Mouse (Mus musculus) gastrocnemius, postnatal 4 days (tissue): Measurements from ENCODE around the gene Twf2. TPM values are rescaled to one million over a fixed set of nuclear protein-coding genes. Genes with fewer than 3 reads are reported as not detected.
"Not testable (repeated sequence)": the region's sequence is repeated elsewhere in the genome, so short reads cannot be mapped to it uniquely, and the experiment has no call there.

ENCODE experiments used
- DNase-seq, 2 experiments: peaks; one replicate each; pipeline ENCODE4 v3.0.0; 2021 to 2022; ENCODE audit warnings: low spot score in 2 of 2, mixed read lengths in 2 of 2
- long read RNA-seq, 2 experiments: library from polyadenylated mRNA; stranded (forward); transcript quantifications; one replicate each; pipeline ENCODE4 v2.0.0; 2021
- total RNA-seq, 2 experiments: library from RNA; stranded (reverse); gene quantifications; 2 replicates each; pipeline ENCODE4 v1.2.3; 2021

The Twf2 gene
- total RNA-seq: 100 to 1,000 TPM in 1 of 2 experiments, 10 to 100 TPM in 1; 92.7 to 105 TPM
- long read RNA-seq, experiment 1, transcript Twf2-204 (8 exons, 1,508 nt): major isoform, 36 of 67 reads
- long read RNA-seq, experiment 1, transcript Twf2-201 (9 exons, 1,596 nt): minor isoform, 23 of 67 reads
- long read RNA-seq, experiment 1, partial matches to known transcripts: 1 of 67 reads
- long read RNA-seq, experiment 1, other reads (novel, unspliced or antisense): 7 of 67 reads
- long read RNA-seq, experiment 2, transcript Twf2-201 (9 exons, 1,596 nt): minor isoform, 22 of 80 reads
- long read RNA-seq, experiment 2, transcript Twf2-204 (8 exons, 1,508 nt): major isoform, 50 of 80 reads
- long read RNA-seq, experiment 2, partial matches to known transcripts: 2 of 80 reads
- long read RNA-seq, experiment 2, other reads (novel, unspliced or antisense): 6 of 80 reads

GRCm38 (mm10) chr9:106202819-106203636, at the start of gene Twf2:
TSS of gene Twf2 (plus strand) at chr9:106203108.
- peak; percentile 82 to 89 for DNase-seq

GRCm38 (mm10) chr9:106154106-106154505, 48.8 kb upstream of the Twf2 start:
- no peak for DNase-seq

- DNase-seq: no peak
These were observed 46.5 kb upstream of the Twf2 start for GRCm38 (mm10) chr9:106156419-106156818.

GRCm38 (mm10) chr9:106156921-106157622, 45.8 kb upstream of the Twf2 start:
- no peak for DNase-seq

GRCm38 (mm10) chr9:106157623-106157925, 45.3 kb upstream of the Twf2 start:
- no peak for DNase-seq

- DNase-seq: no peak
These were observed 44.8 kb upstream of the Twf2 start, which contains the start of gene Glyctk for GRCm38 (mm10) chr9:106158037-106158491. TSS of gene Glyctk (minus strand) at chr9:106158138.

- no peak for DNase-seq
These were observed 43.7 kb upstream of the Twf2 start for GRCm38 (mm10) chr9:106159237-106159636.

GRCm38 (mm10) chr9:106159784-106160301, 43.1 kb upstream of the Twf2 start:
- DNase-seq: peak; percentile 95 to 99

- no peak for DNase-seq
These were observed 42.5 kb upstream of the Twf2 start for GRCm38 (mm10) chr9:106160426-106160825.

- no peak for DNase-seq
These were observed 36.2 kb upstream of the Twf2 start for GRCm38 (mm10) chr9:106166709-106167108.

GRCm38 (mm10) chr9:106167241-106167640, 35.7 kb upstream of the Twf2 start:
- no peak for DNase-seq

- no peak for DNase-seq
These were observed 35.2 kb upstream of the Twf2 start for GRCm38 (mm10) chr9:106167703-106168102.

- DNase-seq: not testable (repeated sequence)
These were observed 33.9 kb upstream of the Twf2 start for GRCm38 (mm10) chr9:106169006-106169405.

- DNase-seq: no peak
These were observed 33.0 kb upstream of the Twf2 start for GRCm38 (mm10) chr9:106169917-106170316.

- DNase-seq: peak; percentile 79 to 91
These were observed 32.2 kb upstream of the Twf2 start, which contains the start of gene Wdr82 for GRCm38 (mm10) chr9:106170556-106171345. TSS of gene Wdr82 (plus strand) at chr9:106170928.

GRCm38 (mm10) chr9:106171346-106172158, 31.4 kb upstream of the Twf2 start:
- DNase-seq: peak; percentile 58 to 74

- DNase-seq: no peak
These were observed 30.4 kb upstream of the Twf2 start for GRCm38 (mm10) chr9:106172527-106172926.

GRCm38 (mm10) chr9:106173363-106173762, 29.5 kb upstream of the Twf2 start:
- DNase-seq: no peak

- no peak for DNase-seq
These were observed 27.2 kb upstream of the Twf2 start for GRCm38 (mm10) chr9:106175552-106176200.
